Mouse (Mus musculus): ENCODE data around the gene G2e3.

DNA sequence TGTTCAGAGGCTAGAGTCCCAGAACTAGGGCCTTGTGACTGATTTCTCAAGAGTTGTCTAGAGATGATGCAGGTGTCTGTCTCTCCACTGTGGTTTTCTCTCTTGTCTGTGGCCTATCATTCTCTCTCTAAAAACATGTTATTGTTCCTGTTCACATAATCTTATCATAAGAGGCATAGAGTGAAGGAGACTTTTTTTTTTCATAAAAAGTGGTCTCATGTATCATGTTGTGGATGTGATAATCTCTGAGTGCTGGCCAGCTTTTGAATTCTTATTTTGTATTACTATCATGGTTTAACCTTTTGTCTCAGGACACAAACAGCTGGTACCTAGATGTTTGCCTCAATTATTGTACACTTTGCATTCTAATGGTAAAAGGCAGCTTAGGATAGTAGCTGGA lies 13.4 kb downstream of the G2e3 start:
- TF ChIP-seq POLR2A (IDR thresholded peaks at IDR 0.05; ENCODE audit: low read depth, low read length) (no peak), CTCF (IDR thresholded peaks at IDR 0.05; ENCODE audit: extremely low read depth, insufficient read length, insufficient replicate concordance, low read depth, low read length) (no peak)

Measured in small intestine, adult 2 months (tissue).